Mouse (Mus musculus) MEL (cell line): ENCODE data around the gene Fastkd2. TPM values are rescaled to one million over a fixed set of nuclear protein-coding genes. Genes with fewer than 3 reads are reported as not detected.

Experiments
- DNase-seq: peaks from one replicate; pipeline ENCODE4 v3.0.0; 2011; ENCODE audit warnings: low read depth, low spot score
- H3K27ac ChIP-seq: 2 replicates; pipeline ENCODE4 v1.5.1; 2012; ENCODE audit warnings: low read depth, mild to moderate bottlenecking, control low read depth, low read length, moderate library complexity; ENCODE audit not compliant: control insufficient read depth
- H3K27me3 ChIP-seq, 2 experiments: fragments of 150-350 bp in 1 of 2; sonication (generic) in 1 of 2; 2 replicates each; pipeline ENCODE4 v1.6.1; 2012; ENCODE audit warnings: low read length in 2 of 2, mild to moderate bottlenecking in 2 of 2, improper control_type of control experiment in 1 of 2, moderate library complexity in 1 of 2; ENCODE audit not compliant: insufficient read depth in 2 of 2, control insufficient read depth in 1 of 2
- H3K36me3 ChIP-seq, 2 experiments: 2 replicates each; pipeline ENCODE4 v1.6.1; 2012 to 2014; ENCODE audit warnings: low read length in 2 of 2, improper control_type of control experiment in 1 of 2, inconsistent platforms in 1 of 2, mild to moderate bottlenecking in 1 of 2; ENCODE audit not compliant: insufficient read depth in 2 of 2, control insufficient read depth in 1 of 2
- H3K4me1 ChIP-seq, 2 experiments: fragments of 150-350 bp in 1 of 2; sonication (generic) in 1 of 2; 2 replicates each; pipeline ENCODE4 v1.6.1; 2012; ENCODE audit warnings: low read length in 2 of 2, improper control_type of control experiment in 1 of 2, mild to moderate bottlenecking in 1 of 2; ENCODE audit not compliant: insufficient read depth in 2 of 2, control insufficient read depth in 1 of 2
- H3K4me3 ChIP-seq, 2 experiments: fragments of 150-350 bp in 1 of 2; sonication (generic) in 1 of 2; 2 replicates each; pipeline ENCODE4 v1.5.1; 2012; ENCODE audit warnings: low read depth in 2 of 2, low read length in 2 of 2, mild to moderate bottlenecking in 2 of 2, moderate library complexity in 2 of 2, control low read depth in 1 of 2, improper control_type of control experiment in 1 of 2; ENCODE audit not compliant: control insufficient read depth in 1 of 2, insufficient read depth in 1 of 2
- H3K79me2 ChIP-seq: 2 replicates; pipeline ENCODE4 v1.6.1; 2012; ENCODE audit warnings: mild to moderate bottlenecking, low read length, moderate library complexity; ENCODE audit not compliant: control insufficient read depth, poor library complexity, insufficient read depth
- H3K9ac ChIP-seq: 2 replicates; pipeline ENCODE4 v1.6.1; 2012; ENCODE audit warnings: low read depth, mild to moderate bottlenecking, control low read depth, low read length, moderate library complexity; ENCODE audit not compliant: control insufficient read depth, poor library complexity, severe bottlenecking
- H3K9me3 ChIP-seq: fragments of 150-350 bp; sonication (generic); replicated peaks from 2 replicates; pipeline ENCODE4 v1.6.1; 2012; ENCODE audit warnings: mild to moderate bottlenecking, low read length, improper control_type of control experiment, moderate library complexity; ENCODE audit not compliant: insufficient read depth
- CHD1 ChIP-seq: IDR thresholded peaks from 2 replicates; pipeline ENCODE4 v1.6.1; 2012; ENCODE audit warnings: low read depth, mild to moderate bottlenecking, inconsistent platforms, low read length, improper control_type of control experiment
- CHD2 ChIP-seq: IDR thresholded peaks from 2 replicates; pipeline ENCODE4 v1.6.1; 2011; ENCODE audit warnings: low read length, improper control_type of control experiment
- E2F4 ChIP-seq: IDR thresholded peaks from 2 replicates; pipeline ENCODE4 v1.6.1; 2011; ENCODE audit warnings: low read depth, low read length, improper control_type of control experiment, borderline replicate concordance
- EP300 ChIP-seq, 2 experiments: IDR thresholded peaks; 2 replicates each; pipeline ENCODE4 v1.6.1; 2011; ENCODE audit warnings: improper control_type of control experiment in 2 of 2, low read length in 2 of 2, low read depth in 1 of 2, mild to moderate bottlenecking in 1 of 2
- HCFC1 ChIP-seq: IDR thresholded peaks from 2 replicates; pipeline ENCODE4 v1.6.1; 2012; ENCODE audit warnings: low read depth, mild to moderate bottlenecking, inconsistent platforms, low read length, improper control_type of control experiment, moderate library complexity
- MAFK ChIP-seq: IDR thresholded peaks from 2 replicates; pipeline ENCODE4 v1.6.1; 2011; ENCODE audit warnings: low read depth, mild to moderate bottlenecking, low read length, improper control_type of control experiment, borderline replicate concordance
- MAX ChIP-seq: IDR thresholded peaks from 2 replicates; pipeline ENCODE4 v1.6.1; 2011; ENCODE audit warnings: low read length, improper control_type of control experiment
- MXI1 ChIP-seq: IDR thresholded peaks from 2 replicates; pipeline ENCODE4 v1.6.1; 2011; ENCODE audit warnings: mild to moderate bottlenecking, low read depth, low read length, improper control_type of control experiment
- MYB ChIP-seq: IDR thresholded peaks from 2 replicates; pipeline ENCODE4 v1.6.1; 2011; ENCODE audit warnings: mild to moderate bottlenecking, low read depth, low read length, improper control_type of control experiment
- NELFE ChIP-seq: IDR thresholded peaks from 2 replicates; pipeline ENCODE4 v1.6.1; 2011; ENCODE audit warnings: low read depth, low read length, improper control_type of control experiment
- NRF1 ChIP-seq: IDR thresholded peaks from 2 replicates; pipeline ENCODE4 v1.6.1; 2014; ENCODE audit warnings: low read depth, mild to moderate bottlenecking, inconsistent platforms, low read length, improper control_type of control experiment, moderate library complexity; ENCODE audit not compliant: poor library complexity, insufficient read depth, severe bottlenecking
- POLR2AphosphoS2 ChIP-seq: IDR thresholded peaks from 2 replicates; pipeline ENCODE4 v1.6.1; 2011; ENCODE audit warnings: low read length, improper control_type of control experiment
- POLR2AphosphoS5 ChIP-seq: IDR thresholded peaks from 2 replicates; pipeline ENCODE4 v1.6.1; 2012; ENCODE audit warnings: low read depth, borderline replicate concordance, mild to moderate bottlenecking, inconsistent platforms, low read length, moderate library complexity, mixed read lengths
- RCOR1 ChIP-seq: IDR thresholded peaks from 2 replicates; pipeline ENCODE4 v1.6.1; 2012; ENCODE audit warnings: low read depth, mild to moderate bottlenecking, inconsistent platforms, low read length, improper control_type of control experiment
- UBTF ChIP-seq: IDR thresholded peaks from 2 replicates; pipeline ENCODE4 v1.6.1; 2012; ENCODE audit warnings: low read depth, mild to moderate bottlenecking, inconsistent platforms, low read length, improper control_type of control experiment, moderate library complexity, borderline replicate concordance; ENCODE audit not compliant: insufficient read depth
- USF2 ChIP-seq, 2 experiments: IDR thresholded peaks; 2 replicates each; pipeline ENCODE4 v1.6.1; 2011 to 2012; ENCODE audit warnings: improper control_type of control experiment in 2 of 2, low read length in 2 of 2, borderline replicate concordance in 1 of 2, inconsistent platforms in 1 of 2, low read depth in 1 of 2, mild to moderate bottlenecking in 1 of 2; ENCODE audit not compliant: insufficient read depth in 1 of 2
- ZC3H11A ChIP-seq: IDR thresholded peaks from 2 replicates; pipeline ENCODE4 v1.6.1; 2012; ENCODE audit warnings: low read depth, mild to moderate bottlenecking, inconsistent platforms, low read length, improper control_type of control experiment
- ZKSCAN1 ChIP-seq: IDR thresholded peaks from 2 replicates; pipeline ENCODE4 v1.6.1; 2012; ENCODE audit warnings: low read depth, mild to moderate bottlenecking, inconsistent platforms, low read length, improper control_type of control experiment, moderate library complexity
- ZMIZ1 ChIP-seq: IDR thresholded peaks from 2 replicates; pipeline ENCODE4 v1.6.1; 2012; ENCODE audit warnings: low read depth, mild to moderate bottlenecking, inconsistent platforms, low read length, improper control_type of control experiment, moderate library complexity
- ZNF384 ChIP-seq: IDR thresholded peaks from 2 replicates; pipeline ENCODE4 v1.6.1; 2012; ENCODE audit warnings: low read depth, mild to moderate bottlenecking, inconsistent platforms, low read length, improper control_type of control experiment
- polyA plus RNA-seq, 2 experiments: library from polyadenylated mRNA; stranded (reverse) in 1 of 2; unstranded in 1 of 2; fragments of >175 nt in 1 of 2; fragments of >200 nt in 1 of 2; gene quantifications; 2 replicates each; pipeline versions ENCODE4 v1.2.1 to v1.2.4; 2012; ENCODE audit warnings: low replicate concordance in 2 of 2, low read depth in 1 of 2; ENCODE audit not compliant: insufficient read length in 2 of 2, insufficient read depth in 1 of 2, missing spikeins in 1 of 2
- total RNA-seq: library from RNA; depleted of rRNA; stranded (reverse); fragments of 300-350 nt; gene quantifications from 2 replicates; pipeline ENCODE4 v1.2.3, GENCODE M21; 2012

The Fastkd2 gene
- total and polyA plus RNA-seq, 3 experiments: not detected

DNA sequence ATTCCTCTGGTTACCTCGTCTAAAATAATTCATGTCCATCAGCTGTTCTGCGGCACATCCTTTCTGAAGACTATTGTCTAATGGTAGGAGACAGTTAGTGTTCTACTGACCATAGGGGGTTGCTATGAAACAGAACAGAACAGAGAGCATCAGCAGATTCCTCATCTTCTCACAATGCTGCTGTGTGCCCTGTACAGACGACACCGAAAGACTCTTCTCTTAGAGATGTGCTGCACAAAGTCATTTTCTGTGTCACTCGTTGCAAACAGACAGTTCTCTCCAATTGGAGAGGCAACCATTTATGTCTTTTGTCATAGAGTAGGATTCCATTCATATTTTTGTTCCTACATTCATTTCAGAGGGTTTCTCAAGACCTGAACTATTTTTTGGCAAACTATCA is 38.8 kb downstream of the Fastkd2 start, which contains the start of gene 4933402D24Rik:
Gene 4933402D24Rik, minus strand, starts transcription at position 101 of the 400 bp plus-strand sequence.
- no peak for TF ChIP-seq MXI1
- no peak for TF ChIP-seq USF2 (IDR thresholded peaks at IDR 0.05; ENCODE audit: borderline replicate concordance in 1 of 2, insufficient read depth in 1 of 2, low read depth in 1 of 2, low read length in 2 of 2)
- no peak for TF ChIP-seq CHD2
- no peak for TF ChIP-seq NRF1
- TF ChIP-seq RCOR1: no peak
- no peak for TF ChIP-seq MYB
- TF ChIP-seq MAFK: no peak
- no peak for TF ChIP-seq UBTF
- no peak for TF ChIP-seq ZNF384
- no peak for TF ChIP-seq NELFE
- TF ChIP-seq CHD1: no peak
- TF ChIP-seq POLR2AphosphoS2: no peak
- no peak for TF ChIP-seq ZMIZ1
- TF ChIP-seq EP300 (IDR thresholded peaks at IDR 0.05; ENCODE audit: low read depth in 1 of 2, low read length in 2 of 2): no peak
- TF ChIP-seq ZKSCAN1: no peak
- TF ChIP-seq POLR2AphosphoS5: no peak
- TF ChIP-seq HCFC1: no peak
- H3K36me3 ChIP-seq: no peaks in the 10 kb centered on the region
- H3K9me3 ChIP-seq: no peaks in the 10 kb centered on the region
- no peak within 1 kb of the TSS for H3K4me3 ChIP-seq
- H3K27ac ChIP-seq: no peak within 1 kb of the TSS
- DNase-seq: no peak
- H3K79me2 ChIP-seq: no peaks in the 10 kb centered on the region
- H3K9ac ChIP-seq: no peak within 1 kb of the TSS
- no peaks in the 10 kb centered on the region for H3K4me1 ChIP-seq
- no peaks in the 10 kb centered on the region for H3K27me3 ChIP-seq

DNA sequence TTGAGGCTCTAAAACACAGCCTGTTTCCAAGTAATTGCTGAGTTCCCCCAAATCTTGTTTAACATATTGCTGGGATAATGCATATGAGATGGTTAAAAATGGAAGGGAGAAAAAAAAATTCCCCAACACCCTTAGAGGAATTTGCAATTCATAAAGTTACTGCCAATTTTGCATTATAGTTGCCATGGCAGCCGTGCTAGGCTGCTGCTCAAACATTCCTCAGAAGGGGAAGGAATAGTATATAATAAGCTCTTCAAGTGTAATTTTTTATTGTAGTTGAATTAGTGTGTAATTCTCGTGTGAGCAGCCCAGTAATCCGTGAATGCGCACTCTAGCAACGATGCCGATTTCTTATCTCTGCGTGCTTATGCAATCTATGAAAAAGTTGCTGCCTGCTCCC is 39.9 kb downstream of the Fastkd2 start:
- no peaks in the 10 kb centered on the region for H3K27me3 ChIP-seq
- H3K9me3 ChIP-seq: no peaks in the 10 kb centered on the region
- H3K4me1 ChIP-seq: no peaks in the 10 kb centered on the region
- no peak for DNase-seq
- no peak for TF ChIP-seq HCFC1
- no peak for TF ChIP-seq E2F4
- no peak for TF ChIP-seq POLR2AphosphoS2
- no peak for TF ChIP-seq ZKSCAN1
- no peak for TF ChIP-seq ZC3H11A
- TF ChIP-seq CHD1: no peak
- TF ChIP-seq MAX: no peak
- H3K79me2 ChIP-seq: no peaks in the 10 kb centered on the region
- H3K9ac ChIP-seq: no peak overlapping the region
- no peaks in the 10 kb centered on the region for H3K36me3 ChIP-seq
- H3K4me3 ChIP-seq: no peak overlapping the region
- no peak overlapping the region for H3K27ac ChIP-seq
